Mouse (Mus musculus) adrenal gland, postnatal 4 days (tissue): ENCODE results near the gene Casc3. TPM values are rescaled to one million over a fixed set of nuclear protein-coding genes. Genes with fewer than 3 reads are reported as not detected.

ENCODE experiments used
- DNase-seq, 2 experiments: peaks; one replicate each; pipeline ENCODE4 v3.0.0; 2021 to 2022; ENCODE audit warnings: low spot score in 2 of 2, mixed read lengths in 2 of 2
- long read RNA-seq, 2 experiments: library from polyadenylated mRNA; stranded (forward); transcript quantifications; one replicate each; pipeline ENCODE4 v2.0.0; 2021
- total RNA-seq, 2 experiments: library from RNA; stranded (reverse); gene quantifications; 2 replicates each; pipeline ENCODE4 v1.2.3; 2021

Gene Casc3
- 10 to 100 TPM; 45.2 to 54.8 TPM for total RNA-seq
- long read RNA-seq, experiment 1, transcript Casc3-204 (14 exons, 3,741 nt), result major isoform, 11 of 30 reads
- long read RNA-seq, experiment 1, partial matches to known transcripts, result 4 of 30 reads
- long read RNA-seq, experiment 1, other reads (novel, unspliced or antisense), result 15 of 30 reads
- long read RNA-seq, experiment 2, transcript Casc3-204 (14 exons, 3,741 nt), result major isoform, 11 of 38 reads
- long read RNA-seq, experiment 2, partial matches to known transcripts, result 9 of 38 reads
- long read RNA-seq, experiment 2, other reads (novel, unspliced or antisense), result 18 of 38 reads

DNA sequence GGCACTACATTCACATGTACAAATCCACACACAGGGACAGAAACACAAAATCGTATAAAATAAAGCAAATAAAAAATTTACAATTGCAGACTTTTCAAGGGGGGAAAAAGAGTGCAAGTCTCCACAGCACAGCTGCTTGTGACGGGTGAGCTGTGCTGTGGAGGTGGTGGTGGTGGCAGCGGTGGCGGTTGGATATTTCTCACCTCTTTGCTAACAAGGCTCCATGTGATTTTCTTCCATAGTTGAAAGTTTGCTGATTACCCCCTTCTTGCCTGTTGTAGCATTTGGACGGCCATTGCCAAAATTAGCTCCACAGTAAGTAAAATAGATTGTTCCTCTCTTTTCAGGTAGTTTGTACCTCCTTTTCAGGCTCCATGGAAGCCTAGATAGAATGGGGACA, at the start of gene Casc3:
Gene Casc3, plus strand, starts transcription at position 301 of the 400 bp plus-strand sequence.
- DNase-seq, result no peak

DNA sequence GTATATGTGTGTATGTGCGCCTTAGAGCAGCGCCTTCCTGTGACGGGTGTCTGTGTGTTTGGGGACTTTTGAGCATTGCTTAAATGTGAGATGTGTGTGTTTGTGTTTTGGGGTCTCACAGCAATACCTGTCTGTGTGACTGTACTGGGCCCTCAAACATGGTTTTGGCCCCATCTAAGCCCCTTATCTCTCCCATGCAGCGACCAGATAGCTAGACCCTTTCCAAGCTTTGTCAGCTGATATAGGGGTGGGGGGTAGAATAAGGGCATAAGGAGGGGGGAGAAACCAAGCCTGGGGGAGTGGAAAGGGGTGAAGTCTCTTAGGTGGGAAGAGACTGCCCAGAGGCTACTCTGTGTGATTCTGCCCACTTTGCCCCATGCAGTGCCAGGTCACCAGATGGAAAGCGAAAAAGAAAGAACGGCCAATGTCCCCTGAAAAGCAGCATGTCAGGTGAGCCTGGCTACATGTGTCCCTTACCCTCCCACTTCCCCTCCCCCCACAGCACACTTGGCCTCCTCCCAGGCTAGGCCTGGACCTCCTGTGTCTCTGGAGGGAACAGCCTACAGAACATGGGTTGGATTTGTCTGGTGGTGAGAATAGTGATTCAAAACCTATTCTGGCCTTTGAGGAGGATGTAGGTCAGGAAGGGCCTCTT, 48.9 kb upstream of the Casc3 start:
- no peak for DNase-seq

DNA sequence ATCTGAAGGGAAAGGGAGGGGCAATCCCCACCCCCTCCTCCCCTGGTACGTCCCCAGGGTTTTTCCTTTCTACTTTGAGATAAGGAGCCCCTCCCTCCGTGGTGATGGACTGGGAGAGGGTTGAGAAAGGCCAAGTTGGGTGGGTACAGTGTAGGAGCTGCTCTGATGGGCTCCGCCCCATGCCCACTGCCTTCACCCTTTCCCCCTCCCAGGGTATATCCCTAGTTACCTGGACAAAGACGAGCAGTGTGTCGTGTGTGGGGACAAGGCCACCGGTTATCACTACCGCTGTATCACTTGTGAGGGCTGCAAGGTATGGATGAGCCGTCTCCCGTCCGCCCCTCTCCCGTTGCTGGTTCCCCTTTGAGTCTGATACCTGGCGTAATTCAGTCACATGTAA, 48.0 kb upstream of the Casc3 start:
- DNase-seq, result no peak

DNA sequence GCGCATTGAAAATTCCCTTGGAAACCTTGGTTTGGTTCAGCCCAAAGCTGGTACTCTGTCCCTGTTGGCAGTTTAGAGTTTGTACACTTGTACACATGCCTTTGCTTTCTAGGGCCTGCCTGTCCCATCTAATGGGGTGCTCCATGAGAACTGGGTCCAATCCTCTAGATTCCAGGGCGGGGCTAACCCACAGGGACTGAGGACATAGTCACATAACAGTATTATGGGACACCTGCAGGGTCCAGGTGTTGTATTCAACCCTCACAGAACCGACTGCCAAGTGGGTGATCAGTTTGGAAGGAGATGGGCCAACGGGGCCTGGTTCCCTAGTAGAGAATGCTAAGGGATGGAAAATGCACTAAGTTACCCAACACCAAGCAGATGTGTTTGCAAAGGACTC, 42.8 kb upstream of the Casc3 start:
- no peak for DNase-seq

DNA sequence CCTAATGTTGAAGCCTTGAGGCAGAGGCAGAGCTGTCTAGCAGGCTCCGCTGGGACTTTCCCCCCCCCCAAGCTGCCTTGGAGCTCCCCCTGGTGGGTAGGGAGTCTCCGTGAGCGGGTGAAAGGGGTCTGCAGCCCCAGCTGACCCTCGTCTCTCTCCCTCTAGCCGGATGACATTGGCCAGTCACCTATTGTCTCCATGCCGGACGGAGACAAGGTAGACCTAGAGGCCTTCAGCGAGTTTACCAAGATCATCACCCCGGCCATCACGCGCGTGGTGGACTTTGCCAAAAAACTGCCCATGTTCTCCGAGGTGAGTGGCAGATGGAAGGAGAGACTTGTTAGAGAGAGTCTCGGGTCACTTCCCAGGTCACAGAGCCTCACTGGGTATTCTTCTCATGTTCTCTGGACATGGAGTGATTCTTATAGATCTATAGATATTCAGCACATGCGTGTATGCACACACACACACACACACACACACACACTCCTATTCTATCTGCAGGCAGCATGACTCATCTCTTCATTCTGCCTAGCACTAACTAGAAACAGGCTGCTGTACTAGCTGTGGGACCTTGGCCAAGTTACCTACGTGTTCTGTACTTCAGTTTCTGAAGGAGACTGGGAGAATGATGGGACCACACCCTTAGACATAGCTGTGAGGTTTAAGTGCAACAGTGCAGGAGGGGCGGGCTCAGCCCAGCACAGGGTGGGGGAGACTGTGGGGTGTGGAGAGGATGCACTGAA, 41.8 kb upstream of the Casc3 start:
- DNase-seq, result no peak

DNA sequence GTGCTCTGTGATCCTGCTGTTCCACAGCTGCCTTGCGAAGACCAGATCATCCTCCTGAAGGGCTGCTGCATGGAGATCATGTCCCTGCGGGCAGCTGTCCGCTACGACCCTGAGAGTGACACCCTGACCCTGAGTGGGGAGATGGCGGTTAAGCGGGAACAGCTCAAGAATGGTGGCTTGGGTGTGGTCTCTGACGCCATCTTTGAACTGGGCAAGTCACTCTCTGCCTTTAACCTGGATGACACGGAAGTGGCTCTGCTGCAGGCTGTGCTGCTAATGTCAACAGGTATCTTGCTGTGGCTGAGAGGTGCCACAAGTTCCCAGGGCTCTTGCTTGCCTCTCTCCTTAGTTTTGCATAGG, 41.2 kb upstream of the Casc3 start:
- DNase-seq, result no peak

DNA sequence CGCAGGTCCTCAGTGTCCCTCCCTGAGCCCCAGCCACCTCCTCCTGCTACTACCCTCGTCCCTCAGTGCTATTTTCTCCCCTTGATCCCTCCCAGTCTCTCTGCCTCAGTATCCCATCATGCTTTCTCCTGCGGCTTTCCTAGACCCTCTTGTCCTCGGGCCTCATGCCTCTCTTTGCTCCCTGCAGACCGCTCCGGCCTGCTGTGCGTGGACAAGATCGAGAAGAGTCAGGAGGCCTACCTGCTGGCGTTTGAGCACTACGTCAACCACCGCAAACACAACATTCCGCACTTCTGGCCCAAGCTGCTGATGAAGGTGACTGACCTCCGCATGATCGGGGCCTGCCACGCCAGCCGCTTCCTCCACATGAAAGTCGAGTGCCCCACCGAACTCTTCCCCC, 40.6 kb upstream of the Casc3 start:
- no peak for DNase-seq

DNA sequence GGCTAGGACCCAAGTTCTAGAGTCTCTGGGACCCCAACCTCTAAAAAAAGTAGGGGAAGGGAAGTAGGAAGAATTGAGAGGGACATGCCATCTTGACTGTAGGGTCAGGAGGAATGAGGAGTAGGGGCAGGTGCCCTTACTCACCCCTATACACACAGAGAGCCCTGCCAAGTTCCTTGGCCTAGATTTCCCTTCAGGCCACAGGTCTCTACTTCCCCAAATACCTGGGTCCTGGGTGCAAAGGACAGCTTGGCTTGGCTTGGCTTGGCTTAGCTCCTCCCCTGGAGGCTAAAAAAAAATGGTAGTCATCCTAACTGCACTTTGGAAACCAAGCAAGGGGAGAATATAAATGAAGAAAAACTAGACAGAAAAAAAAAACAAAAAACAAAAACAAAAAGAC, 40.0 kb upstream of the Casc3 start:
- no peak for DNase-seq

DNA sequence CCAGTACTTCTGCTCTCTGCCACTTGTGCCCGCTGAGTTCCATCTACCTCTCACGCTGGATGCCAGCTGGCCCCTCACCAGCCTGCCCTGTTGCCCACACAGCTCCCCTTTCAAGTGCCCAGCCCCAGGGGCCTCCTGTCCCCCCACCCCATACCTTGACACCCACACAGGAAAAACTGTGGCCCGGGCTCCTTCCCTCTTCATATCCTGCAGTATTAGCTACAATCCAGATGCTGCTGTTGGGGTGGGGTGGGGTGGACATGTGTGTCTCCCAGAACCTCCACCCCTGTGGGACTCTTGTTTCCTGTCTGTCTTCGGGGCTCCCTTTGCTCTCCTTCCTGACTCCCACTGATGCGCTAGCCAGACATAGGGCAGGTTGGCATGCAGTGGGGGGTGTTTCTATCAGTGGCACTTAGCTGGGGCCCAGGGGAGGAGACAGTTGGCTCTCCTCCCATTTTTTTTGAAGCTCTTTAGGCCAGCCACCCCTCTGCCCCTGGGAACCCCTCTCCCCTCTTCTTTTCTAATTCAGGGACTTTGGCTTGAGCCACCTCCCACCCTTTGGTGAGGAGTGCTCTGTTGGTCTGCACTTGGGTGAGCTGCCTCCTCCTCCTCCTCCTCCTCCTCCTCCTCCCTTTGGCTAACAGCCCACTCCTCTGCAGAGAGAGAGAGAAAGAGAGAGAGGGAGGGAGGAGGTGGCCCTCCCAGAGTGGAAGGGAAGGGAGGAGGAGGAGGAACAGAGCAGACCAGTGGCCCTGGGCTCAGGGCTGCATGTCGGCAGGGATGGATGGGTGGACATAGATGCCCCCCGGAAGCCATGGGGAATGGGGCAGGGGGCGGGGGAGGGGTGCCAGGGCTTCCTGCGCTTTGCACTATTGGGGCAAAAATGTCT, 39.0 kb upstream of the Casc3 start:
- DNase-seq, result no peak

DNA sequence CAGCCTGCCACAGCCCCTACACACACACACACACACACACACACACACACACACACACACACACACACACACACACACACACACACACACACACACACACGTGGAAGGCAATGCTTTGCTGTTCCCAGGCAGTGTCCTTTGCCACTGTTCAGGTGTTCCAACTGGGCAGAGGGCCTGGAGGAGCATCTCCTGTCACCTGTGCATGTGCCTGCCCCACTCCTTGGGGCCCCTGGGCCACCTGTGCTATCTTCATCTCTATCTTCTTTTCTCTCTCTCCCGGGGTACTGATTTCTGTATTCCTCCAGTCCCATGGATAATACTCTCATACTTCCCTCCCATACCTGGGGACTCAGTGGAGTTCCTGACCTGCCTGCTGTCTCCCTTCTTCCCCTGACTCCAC, 38.4 kb upstream of the Casc3 start:
- DNase-seq, result no peak

DNA sequence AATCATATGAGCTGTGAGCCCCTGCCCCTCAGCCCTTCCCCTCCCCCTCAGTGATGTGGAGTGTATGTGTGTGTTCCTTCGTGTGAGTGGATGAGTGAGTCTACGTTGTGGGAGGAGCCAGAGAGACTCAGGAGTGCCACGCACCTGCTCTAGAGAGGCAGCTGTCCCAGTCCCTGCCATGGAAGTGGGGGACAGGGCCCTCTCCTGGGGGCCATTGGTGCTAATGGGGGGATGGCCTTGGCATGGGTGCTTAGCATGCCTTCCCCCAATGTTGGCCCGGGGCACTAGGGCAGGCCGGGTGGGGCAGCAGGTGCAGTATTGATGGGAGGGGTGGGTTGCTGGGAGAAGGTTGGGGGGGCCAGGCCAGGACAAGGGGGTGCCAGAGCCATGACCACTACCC, 37.9 kb upstream of the Casc3 start:
- no peak for DNase-seq

DNA sequence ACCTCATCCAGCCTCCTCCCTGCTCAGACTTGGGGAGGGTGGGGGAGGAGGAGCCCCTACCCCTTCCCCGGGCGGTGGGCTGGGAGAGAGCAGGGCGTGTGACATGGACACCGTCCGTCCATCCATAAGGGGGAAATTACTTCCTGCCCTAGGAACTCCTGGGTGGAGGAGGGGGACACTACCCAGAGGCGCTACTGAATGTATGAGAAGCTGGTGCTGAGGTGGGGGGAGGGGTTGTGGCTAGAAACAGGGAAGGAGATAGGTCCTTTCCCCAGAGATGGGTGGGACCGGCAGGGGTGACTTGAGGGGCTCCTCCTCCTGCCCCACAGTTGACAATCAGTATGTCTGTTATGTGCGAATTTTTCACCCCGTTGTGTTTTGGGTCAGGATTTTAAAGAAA, 37.4 kb upstream of the Casc3 start:
- no peak for DNase-seq

DNA sequence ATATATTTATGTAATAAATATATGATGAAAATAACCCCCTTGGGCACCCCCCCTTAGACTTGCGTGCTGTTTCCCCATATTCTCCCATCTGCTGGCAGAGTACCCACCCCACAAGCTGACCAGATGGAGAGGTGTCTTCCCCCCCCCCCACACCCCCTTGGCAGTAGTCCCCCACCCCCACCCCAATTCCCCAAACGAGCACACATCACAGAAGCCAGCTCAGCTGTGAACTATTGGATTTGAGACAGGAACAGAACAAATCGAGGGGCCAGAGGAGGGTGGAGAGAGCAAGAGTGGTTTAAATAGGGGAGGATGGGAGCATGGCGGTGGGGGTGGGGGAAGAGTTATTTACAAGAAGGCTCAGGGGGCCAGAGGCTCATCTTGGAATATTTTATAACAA, 37.0 kb upstream of the Casc3 start:
- no peak for DNase-seq

DNA sequence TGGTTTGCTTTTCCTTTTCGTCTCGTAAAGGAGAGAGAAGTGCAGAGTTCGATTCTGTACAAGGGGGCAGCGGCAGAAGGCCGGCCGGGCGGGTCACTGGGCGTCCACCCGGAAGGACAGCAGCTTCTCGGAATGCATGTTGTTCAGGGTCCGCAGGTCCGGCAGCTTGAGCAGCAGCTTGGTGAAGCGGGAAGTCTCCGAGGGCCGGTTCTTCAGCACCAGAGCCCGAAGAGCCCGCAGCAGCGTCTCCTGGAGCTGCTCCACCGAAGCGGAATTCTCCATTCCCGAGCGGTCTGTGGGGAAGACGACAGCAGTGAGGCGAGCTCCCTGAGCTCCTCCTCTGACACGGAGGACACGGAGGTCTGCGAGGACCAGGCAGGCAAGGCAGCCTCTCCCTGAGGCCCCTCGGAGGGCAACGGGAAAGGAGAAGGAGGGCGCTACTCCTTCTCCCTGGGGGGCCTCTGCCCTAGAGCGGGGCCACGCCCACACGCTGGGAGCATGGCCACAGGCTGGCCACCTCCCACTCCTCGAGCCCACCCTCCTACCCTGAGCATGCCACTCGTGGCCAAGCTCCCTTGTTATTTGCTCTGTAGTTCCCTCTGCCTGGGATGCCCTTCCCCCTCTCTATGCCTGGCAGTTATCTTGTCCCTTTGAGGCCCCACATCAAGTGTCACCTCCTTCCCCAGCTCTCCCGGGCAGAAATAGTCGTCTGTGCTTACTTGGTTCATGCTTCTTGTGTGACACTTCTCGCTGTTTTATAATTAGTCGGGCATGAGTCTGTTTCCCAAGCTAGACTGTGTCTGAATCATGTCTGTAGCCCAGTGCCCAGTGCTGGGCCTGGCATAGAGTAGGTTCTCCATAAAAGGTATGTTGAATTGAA, 36.3 kb upstream of the Casc3 start:
- no peak for DNase-seq

DNA sequence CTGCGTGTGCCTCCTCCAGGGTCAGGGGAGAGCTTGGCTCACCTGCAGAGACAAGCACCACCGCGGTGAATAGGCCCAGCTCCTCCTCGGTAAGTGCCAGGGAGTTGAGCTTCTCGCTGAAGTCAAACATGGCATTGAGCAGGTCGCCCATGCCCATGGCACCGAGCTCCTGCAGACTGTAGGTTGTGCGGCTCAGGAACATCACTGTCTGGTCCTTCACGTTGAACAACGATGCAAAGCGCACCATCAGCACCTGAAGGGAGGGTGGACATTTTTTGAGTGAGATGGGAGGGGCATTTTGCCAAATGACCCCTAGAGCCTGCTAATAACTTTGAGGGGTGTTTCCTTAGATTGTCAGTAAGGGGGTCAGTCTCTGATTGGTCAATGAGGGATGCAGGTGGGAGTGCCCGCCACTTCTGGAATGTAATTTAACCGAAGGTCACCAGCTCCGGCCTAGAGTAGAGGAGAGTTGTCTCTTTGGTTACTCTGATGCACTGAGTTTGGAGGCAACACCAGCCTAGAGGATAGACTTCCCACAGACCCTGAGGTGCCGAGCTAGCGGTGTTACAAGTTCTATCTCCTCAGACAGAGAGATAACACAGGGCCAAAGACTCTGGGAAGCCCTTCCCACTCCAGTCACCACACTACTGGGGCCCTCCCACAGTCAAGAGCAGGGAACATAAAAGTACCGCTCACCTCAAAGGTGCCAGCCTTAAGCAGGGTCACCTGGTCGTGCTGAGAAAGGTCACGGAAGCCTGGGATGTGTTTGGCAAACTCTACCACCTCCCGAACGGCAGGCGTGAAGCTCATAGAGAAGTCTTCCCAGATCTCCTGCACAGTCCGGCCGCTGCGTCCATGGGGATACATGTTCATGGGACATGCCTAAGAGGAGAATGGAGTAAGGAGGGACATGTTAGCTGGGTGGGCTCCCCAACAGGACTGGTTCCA, 35.4 kb upstream of the Casc3 start:
- no peak for DNase-seq

DNA sequence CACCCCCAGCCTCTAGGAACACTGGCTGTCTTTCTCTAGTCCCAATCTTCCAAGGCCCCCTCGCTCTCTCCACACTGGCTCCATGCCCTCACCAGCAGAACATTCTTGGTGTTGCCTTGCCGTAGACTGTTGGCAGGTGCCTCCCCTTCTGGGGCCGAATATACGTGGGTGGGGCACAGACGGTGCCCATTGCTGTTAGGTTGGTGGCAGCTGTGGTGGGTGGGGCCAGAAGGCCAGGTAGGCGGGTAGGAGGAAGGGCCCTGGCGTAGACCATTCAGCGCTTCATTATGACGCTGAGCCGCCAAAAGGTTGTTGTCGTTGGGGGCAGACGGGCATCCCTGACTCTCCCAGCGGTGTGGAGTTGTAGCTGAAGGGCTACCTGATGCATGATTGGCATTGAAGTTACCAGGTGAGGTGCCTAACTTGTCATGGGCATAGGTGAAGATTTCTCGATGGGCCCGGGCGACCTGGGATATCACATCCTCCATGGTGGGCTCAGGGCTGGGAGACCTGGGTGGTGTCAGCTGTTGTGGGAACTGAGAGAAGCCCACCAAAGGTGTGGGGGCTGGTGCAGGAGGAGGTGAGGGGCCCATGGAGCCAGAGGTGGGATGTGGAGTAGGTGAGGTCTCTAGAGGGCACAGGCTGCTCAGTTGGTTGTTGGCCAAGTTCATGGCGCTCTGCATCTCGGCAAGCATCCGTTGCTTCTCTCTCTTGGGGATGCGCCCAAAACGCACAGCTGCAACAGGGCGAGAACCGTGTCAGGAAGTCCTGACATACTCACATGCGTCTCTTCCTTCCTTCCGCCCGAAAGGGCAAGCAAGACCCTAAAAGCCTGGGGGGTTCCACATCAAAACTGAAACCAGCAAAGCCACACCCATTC, 34.4 kb upstream of the Casc3 start:
- no peak for DNase-seq

DNA sequence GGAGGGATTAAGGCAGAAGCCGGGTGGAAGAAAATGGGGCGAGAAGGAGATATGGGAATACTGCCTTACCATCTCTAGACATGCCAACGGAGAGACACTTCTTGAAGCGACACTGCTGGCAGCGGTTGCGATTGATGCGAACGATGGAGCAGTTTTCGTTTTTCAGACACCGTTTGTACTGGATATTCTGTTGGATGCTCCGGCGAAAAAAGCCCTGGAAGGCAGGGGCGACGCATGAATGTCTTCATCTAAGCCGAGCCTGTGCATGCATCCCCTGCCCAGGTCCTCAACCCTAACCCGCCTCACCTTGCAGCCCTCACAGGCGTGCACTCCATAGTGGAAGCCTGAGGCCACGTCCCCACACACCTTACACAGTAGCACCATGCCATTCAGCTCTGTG, 33.6 kb upstream of the Casc3 start:
- no peak for DNase-seq

DNA sequence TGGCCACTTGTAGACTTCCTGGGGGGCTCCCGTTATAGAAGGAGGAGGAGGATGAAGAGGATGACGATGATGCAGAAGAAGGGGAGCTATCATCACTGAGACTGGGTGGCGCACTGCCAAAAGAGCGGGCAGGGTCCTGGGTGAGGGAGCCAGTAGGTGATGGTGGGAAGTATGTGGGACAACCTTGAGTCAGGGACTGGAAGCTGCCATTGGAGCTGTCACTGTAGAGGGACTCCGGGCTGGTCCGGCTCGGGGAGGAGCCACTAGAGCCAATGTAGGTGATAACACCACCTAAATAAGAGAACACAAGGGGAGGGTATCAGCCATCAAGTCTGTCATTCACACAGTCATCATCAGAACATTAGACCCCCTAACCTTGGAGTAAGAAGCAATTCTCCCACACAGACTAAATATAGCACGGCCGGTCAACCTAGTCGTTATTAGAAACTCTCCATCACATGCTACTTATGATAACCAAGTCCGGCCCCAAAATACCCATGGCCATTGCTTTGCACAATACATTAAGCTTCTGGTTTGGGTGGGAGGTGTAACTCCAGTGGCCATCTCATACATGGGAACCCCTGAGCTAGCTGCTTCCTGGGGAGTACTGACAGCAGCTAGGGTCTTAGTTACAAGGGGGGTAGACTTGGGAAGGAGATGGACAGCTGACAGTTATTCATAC, 32.7 kb upstream of the Casc3 start:
- DNase-seq, result no peak
